Mouse (Mus musculus) lung, adult 2 months (tissue): ENCODE data around the gene Sh3gl3.

Experiments
- CTCF ChIP-seq: fragments of 200-500 bp; IDR thresholded peaks from 2 replicates; pipeline ENCODE4 v1.5.1; 2011; ENCODE audit warnings: mild to moderate bottlenecking, low read length, control low read depth; ENCODE audit not compliant: insufficient read depth
- POLR2A ChIP-seq: fragments of 200-500 bp; IDR thresholded peaks from 2 replicates; pipeline ENCODE4 v1.6.1; 2011; ENCODE audit warnings: low read depth, mild to moderate bottlenecking, control low read depth, low read length, borderline replicate concordance; ENCODE audit errors: extremely low read depth

GRCm38 (mm10) chr7:82191604-82192003 is 18.0 kb downstream of the Sh3gl3 start:
- TF ChIP-seq CTCF (no peak), POLR2A (no peak)
